Mouse (Mus musculus) liver, adult (tissue): Measurements from ENCODE around the gene Cdhr1.

Experiments
- GATA4 ChIP-seq: IDR thresholded peaks from 2 replicates; pipeline ENCODE4 v1.6.1; 2014; ENCODE audit warnings: mild to moderate bottlenecking, low read length; ENCODE audit not compliant: insufficient replicate concordance

Cdhr1 gene

GRCm38 (mm10) chr14:37101531-37101930, 3.4 kb upstream of the Cdhr1 start:
- no peak for TF ChIP-seq GATA4

DNA sequence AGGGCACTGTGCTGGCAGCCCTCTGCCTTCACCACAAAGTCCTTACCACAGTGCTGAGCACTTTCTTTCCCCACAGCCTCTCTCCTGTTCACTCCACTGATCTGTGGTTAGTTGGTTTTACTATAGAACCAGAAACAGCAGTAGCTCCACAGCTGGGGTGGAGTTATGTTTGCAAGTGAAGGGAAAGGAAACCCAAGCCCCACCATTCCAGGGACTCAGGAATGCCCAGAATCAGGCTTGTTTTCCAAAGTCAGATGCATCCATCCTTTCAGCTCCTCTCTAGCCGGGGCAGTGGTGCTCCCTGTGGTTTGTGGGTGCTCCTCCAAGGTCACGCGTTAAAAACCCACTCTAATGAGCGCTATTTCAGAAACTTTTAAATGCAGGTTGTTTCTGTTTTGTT, 2.6 kb downstream of the Cdhr1 start:
- TF ChIP-seq GATA4, result no peak

DNA sequence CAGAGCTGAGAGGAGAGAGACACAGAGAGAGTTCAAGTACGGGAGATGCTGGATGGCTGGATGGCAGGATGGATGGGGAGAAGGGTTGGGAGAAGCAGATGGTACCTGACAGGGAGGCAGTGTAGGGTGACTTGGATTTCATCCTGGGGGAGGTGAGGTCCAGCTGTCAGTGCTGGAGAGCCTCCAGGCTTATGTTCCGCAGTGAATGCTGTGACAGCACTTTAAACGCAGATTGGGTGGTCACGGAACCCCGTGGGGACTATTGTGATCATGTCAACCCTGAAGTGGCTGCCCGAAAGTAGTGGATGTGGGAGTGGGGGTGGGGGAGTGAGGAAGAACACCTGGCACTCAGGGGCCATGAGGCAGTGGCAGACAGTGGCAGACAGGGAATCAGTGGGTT, 3.7 kb downstream of the Cdhr1 start:
- TF ChIP-seq GATA4, result no peak

DNA sequence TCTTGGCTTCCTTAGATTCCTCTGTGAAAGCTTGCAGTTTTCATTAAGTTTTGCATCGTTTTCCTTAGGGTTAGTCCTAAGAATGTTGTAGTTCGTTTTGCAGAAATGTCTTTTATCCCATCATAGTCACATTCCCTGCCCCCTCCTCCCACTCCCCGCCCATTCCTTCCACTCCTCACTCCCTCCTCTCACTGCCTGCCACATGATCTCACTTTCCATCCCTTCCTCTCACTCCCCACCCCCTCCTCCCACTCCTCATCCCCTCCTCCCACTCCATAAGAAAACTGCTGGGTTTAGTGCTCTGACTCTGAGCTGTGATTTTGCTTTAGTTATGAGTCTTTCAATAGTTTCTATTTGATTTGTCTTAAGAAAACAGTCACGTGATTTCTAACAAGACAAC, 14.4 kb downstream of the Cdhr1 start:
- no peak for TF ChIP-seq GATA4

DNA sequence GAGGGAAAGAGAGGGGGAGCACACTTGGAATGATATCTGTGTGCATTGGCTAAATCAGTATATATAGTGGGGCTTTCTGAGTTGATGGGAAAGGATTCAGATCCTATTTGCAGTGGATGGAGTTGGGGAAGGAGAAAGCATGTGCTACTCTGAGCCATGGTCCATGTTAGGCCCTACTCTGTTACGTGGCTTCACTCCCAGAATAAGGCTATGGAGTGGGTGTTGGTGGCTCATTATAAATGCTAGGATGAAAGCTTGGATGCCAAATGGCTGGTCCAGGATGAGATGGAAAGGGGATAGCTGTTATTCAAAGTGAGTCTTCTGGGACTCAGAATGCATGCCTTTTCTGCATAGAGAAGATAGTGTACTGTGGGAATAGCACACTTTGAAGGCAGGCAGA, 17.4 kb downstream of the Cdhr1 start:
- no peak for TF ChIP-seq GATA4

DNA sequence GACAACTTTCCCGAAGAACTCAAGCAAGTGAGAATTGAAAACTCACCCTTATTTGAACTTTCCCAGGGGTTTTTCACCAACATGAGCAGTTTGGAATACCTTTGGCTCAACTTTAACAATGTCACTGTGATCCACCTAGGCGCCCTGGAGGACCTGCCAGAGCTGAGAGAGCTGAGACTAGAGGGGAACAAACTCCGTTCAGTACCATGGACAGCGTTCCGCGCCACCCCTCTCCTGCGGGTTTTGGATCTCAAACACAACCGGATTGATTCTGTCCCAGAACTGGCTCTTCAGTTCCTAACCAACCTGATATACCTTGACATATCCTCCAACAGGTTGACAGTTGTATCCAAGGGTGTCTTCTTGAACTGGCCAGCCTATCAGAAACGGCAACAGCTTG, 29.6 kb downstream of the Cdhr1 start:
- no peak for TF ChIP-seq GATA4

GRCm38 (mm10) chr14:37067629-37068028, 30.5 kb downstream of the Cdhr1 start, which contains the start of gene Lrit2:
TSS of gene Lrit2 (plus strand) at chr14:37067929.
- TF ChIP-seq GATA4, result no peak

GRCm38 (mm10) chr14:37066636-37067035, 31.5 kb downstream of the Cdhr1 start:
- no peak for TF ChIP-seq GATA4

- no peak for TF ChIP-seq GATA4
Measured at GRCm38 (mm10) chr14:37064849-37065248, 33.3 kb downstream of the Cdhr1 start.

DNA sequence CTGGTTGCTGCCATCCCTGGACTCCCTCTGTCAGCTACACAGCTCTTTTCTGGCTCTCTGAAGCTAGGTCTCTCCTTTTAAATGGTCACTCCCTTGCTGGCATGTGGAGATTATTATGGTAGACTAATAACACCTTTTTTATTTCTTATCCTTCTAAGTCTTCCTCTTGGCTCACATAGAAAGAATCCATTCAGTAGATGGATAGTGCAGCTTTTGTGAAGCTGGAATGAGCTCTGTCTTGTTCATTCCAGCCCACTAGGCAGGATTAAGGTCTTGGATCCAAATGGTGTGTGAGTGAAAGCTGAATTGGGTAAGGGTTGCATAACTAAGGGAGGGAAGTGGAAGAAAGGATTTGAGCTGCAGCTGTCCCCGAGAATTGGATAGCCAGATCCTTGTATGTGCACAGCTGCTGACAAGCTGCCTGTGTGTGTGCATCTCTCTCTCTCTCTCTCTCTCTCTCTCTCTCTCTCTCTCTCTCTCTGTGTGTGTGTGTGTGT, 49.2 kb downstream of the Cdhr1 start, which contains the start of gene Rgr:
TSS of gene Rgr (minus strand) at position 51 of the 497 bp plus-strand sequence.
- TF ChIP-seq GATA4, result no peak

GRCm38 (mm10) chr14:37034432-37034831, 63.7 kb downstream of the Cdhr1 start:
- TF ChIP-seq GATA4, result no peak

GRCm38 (mm10) chr14:37033241-37033640, 64.9 kb downstream of the Cdhr1 start:
- TF ChIP-seq GATA4, result no peak

- TF ChIP-seq GATA4, result no peak
Measured at GRCm38 (mm10) chr14:37032481-37033104, 65.6 kb downstream of the Cdhr1 start.

- no peak for TF ChIP-seq GATA4
Measured at GRCm38 (mm10) chr14:37028555-37028954, 69.6 kb downstream of the Cdhr1 start.

DNA sequence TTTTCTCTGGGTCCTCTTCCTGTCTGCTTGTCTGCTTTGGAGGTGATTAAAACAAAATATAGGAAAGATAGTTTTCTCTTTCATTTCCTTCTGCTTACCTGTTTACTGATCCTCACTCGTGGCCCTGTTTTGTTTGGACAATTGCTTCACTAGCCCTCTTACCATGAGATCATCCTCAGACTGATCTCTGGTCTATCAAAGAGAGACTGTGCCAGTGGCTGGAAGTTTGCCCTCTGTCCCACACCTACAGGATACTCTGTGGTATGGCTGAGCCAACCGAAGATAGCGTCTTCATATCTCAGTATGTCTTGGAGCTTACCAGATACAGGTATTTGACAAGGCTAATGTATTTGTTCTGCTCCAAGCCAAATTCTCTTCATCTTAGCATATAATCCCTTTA, 70.2 kb downstream of the Cdhr1 start:
- TF ChIP-seq GATA4, result no peak
